Mouse (Mus musculus) thymus, adult 2 months (tissue): ENCODE results near the gene Naa38.

Experiments
- CTCF ChIP-seq: fragments of 200-500 bp; IDR thresholded peaks from 2 replicates; pipeline ENCODE4 v1.5.1; 2012; ENCODE audit warnings: mild to moderate bottlenecking, control low read depth, low read length, moderate library complexity, borderline replicate concordance; ENCODE audit not compliant: control insufficient read depth, poor library complexity, insufficient read depth; ENCODE audit errors: extremely low read depth
- POLR2A ChIP-seq: fragments of 200-500 bp; IDR thresholded peaks from 2 replicates; pipeline ENCODE4 v1.6.1; 2012; ENCODE audit warnings: mild to moderate bottlenecking, low read length, control low read depth, moderate library complexity; ENCODE audit not compliant: control insufficient read depth, poor library complexity, insufficient read depth; ENCODE audit errors: extremely low read depth

DNA sequence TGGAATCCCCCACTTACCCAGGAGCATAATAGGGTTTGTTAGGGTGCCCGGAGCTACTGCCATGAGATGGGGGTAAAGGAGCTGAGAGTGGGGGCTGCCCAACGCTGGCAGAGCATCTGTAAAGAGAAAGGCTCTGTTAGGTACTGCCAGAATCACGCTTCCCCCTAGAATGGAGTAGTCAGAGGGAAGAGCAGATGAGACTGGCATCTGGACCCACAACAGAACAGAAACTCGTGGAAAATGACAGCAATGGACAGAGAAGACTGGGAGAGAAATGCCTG is 12.4 kb downstream of the Naa38 start:
- TF ChIP-seq CTCF (no peak), POLR2A (no peak)
